Mouse (Mus musculus) testis, adult 2 months (tissue): ENCODE measurements around the gene Gtf3c4.

Experiments used
- CTCF ChIP-seq: fragments of 200-500 bp; IDR thresholded peaks from 2 replicates; pipeline ENCODE4 v1.5.1; 2012; ENCODE audit warnings: low read depth, mild to moderate bottlenecking, inconsistent platforms, low read length, moderate library complexity; ENCODE audit not compliant: control insufficient read depth, insufficient read depth, insufficient replicate concordance
- POLR2A ChIP-seq: fragments of 200-500 bp; IDR thresholded peaks from 2 replicates; pipeline ENCODE4 v1.6.1; 2012; ENCODE audit warnings: low read depth, mild to moderate bottlenecking, inconsistent platforms, low read length, moderate library complexity; ENCODE audit not compliant: control insufficient read depth

- TF ChIP-seq CTCF (no peak), POLR2A (no peak)
Measured at GRCm38 (mm10) chr2:28776728-28777127, 63.4 kb downstream of the Gtf3c4 start.
